Mouse (Mus musculus) kidney, adult 2 months (tissue): ENCODE measurements around the gene Zfp775.

Source experiments
- CTCF ChIP-seq: fragments of 200-500 bp; conservative IDR thresholded peaks from 2 replicates; pipeline ENCODE4 v1.5.1; 2011; ENCODE audit warnings: low read depth, mild to moderate bottlenecking, control low read depth, low read length, moderate library complexity, mixed read lengths; ENCODE audit not compliant: insufficient read depth, insufficient read length
- POLR2A ChIP-seq: fragments of 200-500 bp; IDR thresholded peaks from one replicate; pipeline ENCODE4 v1.6.1; 2011; ENCODE audit warnings: low read depth, low read length, control low read depth

DNA sequence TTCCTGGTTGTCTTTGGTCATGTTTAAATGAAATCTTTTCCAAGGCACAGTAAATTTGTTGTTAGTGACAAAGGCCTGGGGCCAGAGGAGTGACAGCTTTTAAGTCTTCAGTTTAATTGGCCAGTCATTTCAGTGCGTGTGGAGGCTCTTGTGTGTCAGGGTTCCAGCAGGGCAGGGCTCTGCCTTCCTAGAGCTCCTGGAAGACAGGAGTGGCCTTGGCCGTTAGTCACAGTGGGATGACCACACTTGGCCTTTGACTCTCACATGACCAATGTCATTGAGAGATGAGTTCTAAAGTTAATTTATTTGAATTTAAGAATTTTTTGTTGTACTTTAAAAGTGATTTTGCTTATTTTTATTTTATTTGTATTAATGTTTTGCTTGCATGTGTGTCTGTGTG, 6.3 kb downstream of the Zfp775 start:
- no peak for TF ChIP-seq CTCF
- TF ChIP-seq POLR2A: no peak
